Mouse (Mus musculus) kidney, adult 2 months (tissue): Measurements from ENCODE around the gene Ncbp3.
A peak's percentile ranks its signal among the peaks of the same experiment; 100 is the strongest.

ENCODE experiments used
- CTCF ChIP-seq: fragments of 200-500 bp; conservative IDR thresholded peaks from 2 replicates; pipeline ENCODE4 v1.5.1; 2011; ENCODE audit warnings: low read depth, mild to moderate bottlenecking, control low read depth, low read length, moderate library complexity, mixed read lengths; ENCODE audit not compliant: insufficient read depth, insufficient read length
- POLR2A ChIP-seq: fragments of 200-500 bp; IDR thresholded peaks from one replicate; pipeline ENCODE4 v1.6.1; 2011; ENCODE audit warnings: low read depth, low read length, control low read depth

GRCm38 (mm10) chr11:73137591-73138501 lies 90.3 kb downstream of the Ncbp3 start, which contains the start of gene Haspin:
- TF ChIP-seq POLR2A (no peak), CTCF (peak; percentile 84)
